Mouse (Mus musculus) bone marrow macrophage, adult 2 months (primary cell): ENCODE results near the gene Copb2. TPM values are rescaled to one million over a fixed set of nuclear protein-coding genes. Genes with fewer than 3 reads are reported as not detected.

Source experiments
- H3K27ac ChIP-seq: 2 replicates; pipeline ENCODE4 v1.5.1; 2012; ENCODE audit warnings: low read depth, low read length; ENCODE audit not compliant: insufficient read depth
- H3K4me1 ChIP-seq: 2 replicates; pipeline ENCODE4 v1.6.1; 2012; ENCODE audit warnings: low read length; ENCODE audit not compliant: control insufficient read depth, insufficient read depth
- H3K4me3 ChIP-seq: 2 replicates; pipeline ENCODE4 v1.5.1; 2012; ENCODE audit warnings: mild to moderate bottlenecking, low read length, moderate library complexity; ENCODE audit not compliant: insufficient read depth
- CTCF ChIP-seq: IDR thresholded peaks from 2 replicates; pipeline ENCODE4 v1.5.1; 2012; ENCODE audit warnings: low read depth, mild to moderate bottlenecking, low read length, moderate library complexity
- POLR2A ChIP-seq: IDR thresholded peaks from 2 replicates; pipeline ENCODE4 v1.6.1; 2012; ENCODE audit warnings: mild to moderate bottlenecking, low read depth, low read length, borderline replicate concordance
- polyA plus RNA-seq: library from polyadenylated mRNA; stranded (reverse); fragments of >200 nt; gene quantifications from 2 replicates; pipeline ENCODE4 v1.2.4, GENCODE M21; 2012; ENCODE audit not compliant: missing spikeins, insufficient read depth, insufficient read length

Gene Copb2
- polyA plus RNA-seq, 1 experiment, result 93.6 TPM

DNA sequence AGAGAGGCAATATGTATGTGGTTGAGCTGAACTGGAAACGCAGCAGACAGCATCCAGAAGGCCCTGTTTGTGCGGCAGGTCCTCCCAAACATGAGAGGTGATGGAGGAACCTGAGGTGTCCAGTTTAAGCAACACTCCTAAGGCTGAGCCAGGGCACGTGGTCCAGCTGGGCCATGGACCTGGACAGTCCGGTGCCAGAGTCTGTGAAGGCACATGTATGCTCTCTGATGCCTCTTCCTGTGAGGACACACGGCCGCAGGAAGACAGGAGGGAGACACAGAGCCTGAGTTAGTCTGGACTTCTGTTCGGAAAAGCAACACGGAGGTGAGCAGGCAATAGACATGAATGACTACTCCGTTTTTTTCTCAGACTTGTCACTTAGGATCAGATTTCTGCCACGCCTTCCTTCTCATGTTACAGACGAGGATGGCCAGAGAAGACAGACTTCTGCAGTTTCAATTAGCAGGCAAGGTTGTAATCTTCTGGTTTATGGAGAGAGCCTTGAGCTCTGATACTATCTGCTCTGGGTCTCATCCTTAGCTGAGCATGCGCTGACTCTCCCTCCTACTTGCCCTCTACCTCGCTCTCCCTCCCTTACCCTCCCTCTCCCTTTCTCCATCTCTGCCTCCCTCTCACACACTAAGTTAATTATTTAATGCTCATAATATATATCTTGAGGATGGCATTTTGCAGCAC is 25.4 kb upstream of the Copb2 start:
- no peak overlapping the region for H3K27ac ChIP-seq
- H3K4me1 ChIP-seq, result no peaks in the 10 kb centered on the region
- no peak for TF ChIP-seq CTCF
- TF ChIP-seq POLR2A, result no peak
- no peak overlapping the region for H3K4me3 ChIP-seq

DNA sequence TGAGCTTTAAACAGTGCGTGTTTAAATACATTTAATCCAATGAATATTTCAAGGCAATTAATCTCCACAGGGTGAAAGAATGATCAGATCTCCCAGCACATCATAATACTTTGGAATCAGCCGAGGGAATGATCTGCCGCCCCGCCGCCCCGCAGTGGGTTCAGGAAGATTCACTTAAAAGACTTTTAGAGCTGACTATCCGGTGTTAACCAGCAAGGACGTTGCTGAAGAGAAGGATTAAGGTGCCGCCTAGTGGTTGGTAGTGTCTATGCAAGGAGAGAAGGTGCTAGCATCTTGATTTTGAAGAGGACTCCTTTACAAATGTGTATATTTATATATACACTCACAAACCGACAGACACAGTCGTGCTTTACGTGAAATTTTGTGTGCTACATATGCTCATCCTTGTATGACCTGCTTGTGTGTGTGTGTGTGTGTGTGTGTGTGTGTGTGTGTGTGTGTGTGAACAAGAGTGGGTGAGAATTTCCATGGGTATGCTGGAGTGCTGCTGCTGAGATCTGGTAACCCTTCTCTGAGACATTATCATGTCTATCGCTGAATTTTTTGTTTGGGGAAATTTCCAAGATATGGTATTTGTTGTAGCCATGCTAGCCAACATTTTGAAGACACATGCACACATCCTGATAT is 24.7 kb upstream of the Copb2 start:
- Histone ChIP-seq H3K4me3 (no peak overlapping the region), H3K4me1 (no peaks in the 10 kb centered on the region), H3K27ac (no peak overlapping the region)
- TF ChIP-seq CTCF (0 out of 2 replicates have a peak, but pooled peaks have one; percentile 19), POLR2A (no peak)

DNA sequence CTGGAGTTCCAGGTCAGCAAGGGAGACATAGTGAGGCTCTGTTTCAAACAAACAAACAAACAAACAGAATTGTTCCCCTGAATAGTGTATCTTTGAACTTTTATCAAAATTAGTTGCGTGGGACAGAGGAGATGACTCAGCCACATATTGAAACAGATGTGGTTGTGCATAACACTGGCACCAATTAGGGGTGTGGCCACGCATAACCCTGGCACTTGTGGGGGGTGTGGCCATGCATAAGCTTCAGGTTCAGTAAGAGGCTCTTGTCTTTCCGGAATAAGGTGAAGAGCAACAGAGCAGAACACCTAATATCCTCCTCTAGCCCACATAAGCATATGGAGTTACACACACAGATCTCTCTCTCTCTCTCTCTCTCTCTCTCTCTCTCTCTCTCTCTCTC is 19.5 kb upstream of the Copb2 start:
- Histone ChIP-seq H3K27ac (no peak overlapping the region), H3K4me1 (no peaks in the 10 kb centered on the region), H3K4me3 (no peak overlapping the region)
- no peak for TF ChIP-seq CTCF
- TF ChIP-seq POLR2A, result no peak

DNA sequence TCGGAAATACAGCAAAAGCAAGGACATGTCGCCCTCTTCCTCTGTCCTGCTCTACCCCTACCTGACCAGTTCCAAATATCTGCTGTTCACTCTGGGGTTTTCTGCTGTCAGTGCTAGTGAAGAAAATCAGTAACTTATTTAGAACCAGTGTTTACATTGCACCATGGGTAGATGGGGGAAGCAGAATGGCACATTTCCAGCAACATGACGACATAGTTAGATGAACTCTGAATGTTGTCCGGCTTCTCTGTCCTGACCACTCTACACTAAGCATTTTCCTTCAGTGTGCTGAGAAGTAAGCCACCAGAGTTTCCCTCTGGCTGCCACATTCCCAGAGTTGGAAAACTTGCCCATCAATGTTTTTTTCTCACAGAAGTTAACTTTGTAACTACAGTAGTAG is 20.3 kb downstream of the Copb2 start:
- TF ChIP-seq CTCF (no peak), POLR2A (no peak)
- Histone ChIP-seq H3K27ac (no peak overlapping the region), H3K4me1 (no peaks in the 10 kb centered on the region), H3K4me3 (no peak overlapping the region)

DNA sequence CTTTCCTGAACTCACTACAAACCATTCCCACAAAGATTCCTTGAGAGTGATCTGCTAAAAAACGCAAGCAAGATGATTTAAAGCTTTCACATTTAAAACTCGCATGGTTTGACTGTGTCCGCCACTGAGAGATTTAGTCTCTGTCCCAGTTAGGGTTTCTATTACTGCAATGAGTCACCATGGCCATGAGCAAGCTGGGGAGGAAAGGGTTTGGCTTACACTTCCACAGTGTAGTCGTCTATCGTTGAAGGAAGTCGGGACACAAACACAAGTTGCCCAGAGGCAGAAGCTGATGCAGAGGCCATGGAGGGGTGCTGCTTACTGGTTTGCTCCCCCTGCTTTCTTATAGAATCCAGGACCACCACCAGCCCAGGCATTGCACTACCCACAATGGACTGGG is 36.6 kb downstream of the Copb2 start:
- TF ChIP-seq POLR2A (no peak), CTCF (no peak)
- Histone ChIP-seq H3K4me1 (peaks cover 5% of the 10 kb centered on the region), H3K4me3 (peak overlapping the region; percentile 83), H3K27ac (no peak overlapping the region)

DNA sequence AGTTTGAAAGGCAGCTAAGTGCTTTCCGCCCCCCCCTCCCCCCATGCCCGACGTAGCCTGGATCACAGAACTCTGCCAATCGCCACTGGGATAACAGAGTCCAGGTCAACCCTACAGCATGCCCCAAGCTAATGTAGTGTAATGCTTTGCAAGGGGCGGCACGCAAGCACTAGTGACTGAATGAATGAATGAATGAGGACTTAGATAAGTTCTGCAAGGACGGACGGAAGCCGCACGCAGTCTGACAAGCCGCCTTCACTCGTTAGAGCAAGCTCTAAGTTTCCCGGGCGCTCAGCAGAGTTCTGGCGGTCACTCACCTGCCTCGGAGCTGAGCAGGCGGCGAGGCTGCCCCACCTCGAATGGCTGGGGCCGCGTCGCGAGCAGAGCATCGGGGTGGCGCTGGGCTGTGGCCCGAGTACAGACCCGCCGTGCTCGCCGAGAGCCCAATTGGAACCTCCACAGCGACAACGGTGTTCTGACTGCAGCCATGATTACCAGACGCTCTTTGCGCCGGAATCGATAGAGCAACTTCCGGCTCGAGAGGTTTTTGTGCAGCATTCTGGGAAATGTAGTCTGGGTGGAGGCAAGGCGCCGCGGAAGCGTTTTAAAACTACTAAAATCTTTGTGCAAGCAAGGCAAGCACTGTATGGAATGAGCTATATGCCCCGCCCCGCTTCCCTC is 37.8 kb downstream of the Copb2 start, which contains the start of gene Mrps22:
TSS of gene Mrps22 (minus strand) at position 505 of the 681 bp plus-strand sequence.
- peak within 1 kb of the TSS; percentile 83 for H3K4me3 ChIP-seq
- 0 out of 2 replicates have a peak within 1 kb of the TSS, but pooled peaks have one; percentile 0 for H3K27ac ChIP-seq
- H3K4me1 ChIP-seq, result peaks cover 5% of the 10 kb centered on the region
- no peak for TF ChIP-seq POLR2A
- no peak for TF ChIP-seq CTCF

DNA sequence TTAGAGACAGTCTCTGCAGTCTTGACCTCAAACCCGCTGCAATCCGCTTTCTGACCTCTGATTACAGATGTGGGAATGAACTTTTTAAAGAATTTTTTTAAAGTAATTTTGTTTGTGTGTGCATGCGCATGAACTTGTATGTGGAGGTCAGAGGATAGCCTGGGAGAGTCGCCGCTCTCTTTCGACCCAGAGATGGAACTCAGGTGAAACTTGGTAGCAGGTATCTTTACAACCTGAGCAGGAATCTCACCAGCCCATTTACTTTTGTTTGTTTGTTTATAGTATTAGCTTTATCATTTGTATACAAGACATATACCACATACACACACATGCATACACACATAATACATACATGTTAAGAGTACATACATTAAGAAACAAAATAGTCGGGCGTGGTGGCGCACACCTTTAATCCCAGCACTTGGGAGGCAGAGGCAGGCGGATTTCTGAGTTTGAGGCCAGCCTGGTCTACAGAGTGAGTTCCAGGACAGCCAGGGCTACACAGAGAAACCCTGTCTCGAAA is 38.4 kb downstream of the Copb2 start:
- Histone ChIP-seq H3K4me1 (peaks cover 5% of the 10 kb centered on the region), H3K27ac (no peak overlapping the region), H3K4me3 (no peak overlapping the region; the same call in 1 of the 2 replicates)
- no peak for TF ChIP-seq CTCF
- no peak for TF ChIP-seq POLR2A

DNA sequence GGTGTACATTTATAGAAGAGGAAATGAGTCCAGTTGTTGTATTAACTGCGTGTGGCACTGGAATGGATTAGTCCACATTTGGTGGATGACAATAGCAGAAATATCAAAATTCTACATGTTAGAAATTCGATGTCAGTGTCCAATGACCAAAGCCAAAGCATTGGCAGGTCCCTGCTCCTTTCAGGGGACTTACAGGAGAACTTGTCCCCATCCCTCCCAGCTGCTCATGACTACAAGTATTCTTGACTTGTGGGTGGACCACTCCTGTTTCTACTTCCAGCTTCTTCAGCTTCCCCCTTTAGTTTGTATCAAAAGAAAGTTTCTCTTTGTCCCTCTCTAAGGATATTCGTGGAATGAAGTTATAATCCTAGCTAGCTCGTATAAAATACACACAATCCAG is 41.4 kb downstream of the Copb2 start:
- Histone ChIP-seq H3K27ac (no peak overlapping the region), H3K4me3 (no peak overlapping the region), H3K4me1 (peaks cover 5% of the 10 kb centered on the region)
- no peak for TF ChIP-seq CTCF
- no peak for TF ChIP-seq POLR2A

DNA sequence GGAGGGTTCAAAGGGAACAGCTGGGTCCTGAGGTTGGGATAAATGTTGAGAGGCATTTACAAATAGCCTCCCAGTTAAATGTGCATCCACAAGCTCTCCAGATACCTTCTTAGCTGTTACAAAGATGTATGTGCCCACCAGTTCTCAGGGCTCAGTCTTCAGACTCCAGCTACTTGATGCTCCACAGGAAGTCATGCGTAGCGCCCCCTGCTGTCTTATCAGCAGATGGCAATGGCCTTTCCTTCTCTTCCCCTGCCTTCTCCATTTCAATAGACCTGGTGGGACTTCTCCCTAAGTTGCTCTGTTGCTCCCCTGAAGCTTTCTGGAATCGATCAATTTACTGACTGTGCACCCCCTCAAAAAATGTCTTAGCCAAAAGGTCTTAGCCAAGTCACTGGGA is 65.0 kb downstream of the Copb2 start:
- Histone ChIP-seq H3K4me1 (no peaks in the 10 kb centered on the region), H3K4me3 (no peak overlapping the region)
- no peak for TF ChIP-seq POLR2A
- TF ChIP-seq CTCF, result 0 out of 2 replicates have a peak, but pooled peaks have one; percentile 27

More for the DNA sequence above, 65.0 kb downstream of the Copb2 start:
- H3K27ac ChIP-seq, result no peak overlapping the region
